In genomic region chr2:77148215-77148614, GRCm38 (mm10) we compare ENCODE assay signal across 21 mouse cellular contexts. TPM values are rescaled to one million over a fixed set of nuclear protein-coding genes. Genes with fewer than 3 reads are reported as not detected.
A peak's percentile ranks its signal among the peaks of the same experiment; 100 is the strongest.
DNase-seq lines count a peak whose midpoint lies in the region; ATAC-seq and TF ChIP-seq lines count a peak whose summit lies in the region.
"Had no signal": no experiment of that assay in that cellular context is flagged by ENCODE, and none has a peak within 500 bp of the region (broad histone marks: within the 10 kb centered on the region; RNA-seq: fewer than 3 reads in every experiment).

No protein-coding gene starts in this region.

- H3K9ac ChIP-seq in kidney, embryonic 15.5 days, result no peak overlapping the region
- no peak overlapping the region for H3K9ac ChIP-seq in midbrain, embryonic 11.5 days (ENCODE audit: low read length)
- H3K9ac ChIP-seq: embryonic facial prominence, embryonic 12.5 days; hindbrain, embryonic 15.5 days; liver, embryonic 12.5 days; lung, embryonic 14.5 days; midbrain, embryonic 15.5 days had no signal

- no peaks in the 10 kb centered on the region for H3K36me3 ChIP-seq in kidney, adult 2 months (ENCODE audit: control insufficient read depth, insufficient read depth, low read length)
- no peaks in the 10 kb centered on the region for H3K36me3 ChIP-seq in kidney, embryonic 15.5 days
- no peaks in the 10 kb centered on the region for H3K36me3 ChIP-seq in midbrain, embryonic 11.5 days (ENCODE audit: control insufficient read depth, insufficient read depth, low read length)
- no peaks in the 10 kb centered on the region for H3K36me3 ChIP-seq in midbrain, embryonic 10.5 days
- H3K36me3 ChIP-seq: embryonic facial prominence, embryonic 12.5 days; hindbrain, embryonic 15.5 days; liver, embryonic 12.5 days; midbrain, embryonic 15.5 days had no signal

- ATAC-seq in kidney, embryonic 15.5 days (replicated peaks; ENCODE audit: low FRiP score), result no peak
- ATAC-seq in midbrain, embryonic 11.5 days (ENCODE audit: low FRiP score), result no peak
- ATAC-seq in megakaryocyte-erythroid progenitor cell, adult 5-6 weeks (replicated peaks; ENCODE audit: low FRiP score, low TSS enrichment, poor library complexity, severe bottlenecking), result no peak
- ATAC-seq: liver, embryonic 12.5 days; midbrain, embryonic 15.5 days had no signal

- H3K4me1 ChIP-seq in kidney, adult 2 months (ENCODE audit: control insufficient read depth, insufficient read depth, low read length), result 0 out of 2 replicates have a peak, but pooled peaks cover 3% of the 10 kb centered on the region
- peaks cover 16% of the 10 kb centered on the region for H3K4me1 ChIP-seq in kidney, embryonic 15.5 days
- H3K4me1 ChIP-seq in midbrain, embryonic 11.5 days (ENCODE audit: control insufficient read depth, insufficient read depth, low read length), result no peaks in the 10 kb centered on the region
- H3K4me1 ChIP-seq in midbrain, embryonic 10.5 days, result 0 out of 2 replicates have a peak, but pooled peaks cover 3% of the 10 kb centered on the region
- H3K4me1 ChIP-seq: liver, embryonic 12.5 days had no signal

- no peak overlapping the region for H3K27ac ChIP-seq in kidney, adult 2 months (ENCODE audit: insufficient read depth, low read depth, low read length)
- no peak overlapping the region for H3K27ac ChIP-seq in kidney, embryonic 15.5 days
- H3K27ac ChIP-seq in midbrain, embryonic 11.5 days (ENCODE audit: low read depth, low read length), result no peak overlapping the region
- H3K27ac ChIP-seq in midbrain, embryonic 10.5 days (replicated peaks), result no peak overlapping the region
- H3K27ac ChIP-seq: embryonic facial prominence, embryonic 12.5 days; hindbrain, embryonic 15.5 days; liver, embryonic 12.5 days; midbrain, embryonic 15.5 days had no signal

- no peaks in the 10 kb centered on the region for H3K27me3 ChIP-seq in kidney, adult 2 months (replicated peaks; ENCODE audit: control insufficient read depth, insufficient read depth, low read length)
- H3K27me3 ChIP-seq in kidney, embryonic 15.5 days, result no peaks in the 10 kb centered on the region
- H3K27me3 ChIP-seq in midbrain, embryonic 11.5 days (ENCODE audit: control insufficient read depth, insufficient read depth, low read length), result no peaks in the 10 kb centered on the region
- H3K27me3 ChIP-seq in midbrain, embryonic 10.5 days (ENCODE audit: low read depth, poor library complexity, severe bottlenecking), result no peaks in the 10 kb centered on the region
- H3K27me3 ChIP-seq: CH12.LX; embryonic facial prominence, embryonic 12.5 days; hindbrain, embryonic 15.5 days; liver, embryonic 12.5 days; midbrain, embryonic 15.5 days had no signal

- peak; percentile 43 to 73 for DNase-seq in cerebellum, postnatal 14 days
- no peak for DNase-seq in cerebellum, adult 9-10 months
- DNase-seq in kidney, adult 2 months, result peak; percentile 46
- DNase-seq in midbrain, embryonic 11.5 days (ENCODE audit: low spot score, missing footprints), result peak; percentile 49
- DNase-seq in midbrain, embryonic 10.5 days (ENCODE audit: low spot score), result no peak
- DNase-seq in brain, embryonic 14.5 days (ENCODE audit: low read depth), result peak; percentile 81
- DNase-seq: adrenal gland, postnatal 10 days; cerebellum, adult 11-12 months; gastrocnemius, postnatal 36 days; heart, postnatal 10 days; kidney, adult 8-10 months; lung, embryonic 14.5 days; lung, postnatal 4 days; right cerebral cortex, postnatal 14 days had no signal

- TF ChIP-seq POLR2A in kidney, adult 2 months (IDR thresholded peaks at IDR 0.05; ENCODE audit: low read depth, low read length), result no peak
- no peak for TF ChIP-seq POLR2A in brain, embryonic 14.5 days (IDR thresholded peaks at IDR 0.05; ENCODE audit: borderline replicate concordance, extremely low read depth, insufficient read depth, insufficient read length, poor library complexity, severe bottlenecking)

- no peak overlapping the region for H3K4me3 ChIP-seq in kidney, adult 2 months (ENCODE audit: insufficient read depth, low read depth, low read length)
- no peak overlapping the region for H3K4me3 ChIP-seq in kidney, embryonic 15.5 days (replicated peaks)
- no peak overlapping the region for H3K4me3 ChIP-seq in midbrain, embryonic 11.5 days (ENCODE audit: low read depth, low read length)
- H3K4me3 ChIP-seq in midbrain, embryonic 10.5 days, result no peak overlapping the region
- H3K4me3 ChIP-seq: embryonic facial prominence, embryonic 12.5 days; hindbrain, embryonic 15.5 days; liver, embryonic 12.5 days; midbrain, embryonic 15.5 days had no signal

- TF ChIP-seq CTCF in kidney, adult 2 months (conservative IDR thresholded peaks at IDR 0.05; ENCODE audit: insufficient read depth, insufficient read length, low read depth, low read length), result no peak
- TF ChIP-seq CTCF in brain, embryonic 14.5 days (IDR thresholded peaks at IDR 0.05; ENCODE audit: borderline replicate concordance, extremely low read depth, insufficient read depth, insufficient read length), result no peak

- no peak overlapping the region for H3K4me2 ChIP-seq in kidney, embryonic 15.5 days
- H3K4me2 ChIP-seq in midbrain, embryonic 11.5 days, result no peak overlapping the region
- H3K4me2 ChIP-seq: embryonic facial prominence, embryonic 12.5 days; hindbrain, embryonic 15.5 days; liver, embryonic 12.5 days; lung, embryonic 14.5 days; midbrain, embryonic 15.5 days had no signal

- 73% methylated on average over 4 of the region's 4 CpGs for WGBS in kidney, adult 2 months
- 57% methylated on average over 4 of the region's 4 CpGs for WGBS in kidney, embryonic 15.5 days
- 72% methylated on average over 4 of the region's 4 CpGs for WGBS in midbrain, embryonic 11.5 days
- WGBS in midbrain, embryonic 10.5 days, result 72% methylated on average over 4 of the region's 4 CpGs

- no peaks in the 10 kb centered on the region for H3K9me3 ChIP-seq in kidney, embryonic 15.5 days (replicated peaks)
- no peaks in the 10 kb centered on the region for H3K9me3 ChIP-seq in midbrain, embryonic 11.5 days (ENCODE audit: control insufficient read depth, low read length)
- no peaks in the 10 kb centered on the region for H3K9me3 ChIP-seq in midbrain, embryonic 10.5 days (replicated peaks)
- H3K9me3 ChIP-seq: embryonic facial prominence, embryonic 12.5 days; hindbrain, embryonic 15.5 days; liver, embryonic 12.5 days; midbrain, embryonic 15.5 days had no signal

RNA-seq across cellular contexts. Expression of gene Ccdc141, which starts 22.2 kb away (rescaled TPM):
- 12.8 and 16.0 TPM in 2 replicates for polyA plus RNA-seq in kidney, adult 2 months (2012; rRNA removed)
- polyA plus RNA-seq in kidney, embryonic 15.5 days (2015; fragmentation: Nextera tagmentation; extraction: Ambion mirVana), result 14.2 and 14.7 TPM in 2 replicates
- polyA plus RNA-seq in midbrain, embryonic 11.5 days (2014; fragmentation: Nextera tagmentation; extraction: Ambion mirVana), result 2.5 and 4.4 TPM in 2 replicates
- 3.5 and 4.3 TPM in 2 replicates for polyA plus RNA-seq in midbrain, embryonic 10.5 days (2016; fragmentation: Nextera tagmentation; extraction: Ambion mirVana)
- 3.8 and 5.1 TPM in 2 replicates for polyA plus RNA-seq in brain, embryonic 14.5 days (2012; rRNA removed)
- 0.48 and 3.9 TPM in 2 replicates for total RNA-seq in megakaryocyte-erythroid progenitor cell, adult 5-6 weeks (2014; fragmentation: Nextera tagmentation)
- total RNA-seq in megakaryocyte-erythroid progenitor cell, adult 5-6 weeks (2017), result 0.47 and 0.88 TPM in 2 replicates
- total RNA-seq: CH12.LX had no signal

Comparison
In these comparisons a context has a peak if more than half of its experiments do, and no peak if none do; other contexts are left out.
1. DNase-seq: peak in cerebellum, postnatal 14 days (2 of 2), kidney, adult 2 months (single experiment), midbrain, embryonic 11.5 days (single experiment) and brain, embryonic 14.5 days (single experiment); none in cerebellum, adult 9-10 months (single experiment) and midbrain, embryonic 10.5 days (single experiment).